Mouse (Mus musculus) intestine, postnatal 0 days (tissue): ENCODE data around the gene D030056L22Rik. TPM values are rescaled to one million over a fixed set of nuclear protein-coding genes. Genes with fewer than 3 reads are reported as not detected.
A peak's percentile ranks its signal among the peaks of the same experiment; 100 is the strongest.
"Not testable (repeated sequence)": the region's sequence is repeated elsewhere in the genome, so short reads cannot be mapped to it uniquely, and the experiment has no call there.

ENCODE experiments used
- ATAC-seq: fragments of 200-750 bp; cut with Nextera tagmentation; 2 replicates; pipeline ENCODE4 v1.8.0; 2017; ENCODE audit warnings: mild to moderate bottlenecking, moderate TSS enrichment, moderate library complexity
- H3K27ac ChIP-seq: fragments of 300-500 bp; sonication (generic); 2 replicates; pipeline ENCODE4 v1.5.1; 2014; ENCODE audit warnings: mild to moderate bottlenecking, low read depth, low read length, moderate library complexity
- H3K27me3 ChIP-seq: fragments of 300-500 bp; sonication (generic); replicated peaks from 2 replicates; pipeline ENCODE4 v1.6.1; 2014; ENCODE audit warnings: low read length, mixed read lengths; ENCODE audit not compliant: control insufficient read depth, insufficient read depth
- H3K36me3 ChIP-seq: fragments of 300-500 bp; sonication (generic); 2 replicates; pipeline ENCODE4 v1.6.1; 2014; ENCODE audit warnings: mild to moderate bottlenecking, moderate library complexity; ENCODE audit not compliant: control insufficient read depth, insufficient read depth
- H3K4me1 ChIP-seq: fragments of 300-500 bp; sonication (generic); replicated peaks from 2 replicates; pipeline ENCODE4 v1.6.1; 2014; ENCODE audit warnings: antibody characterized with exemption, low read length, mixed read lengths; ENCODE audit not compliant: control insufficient read depth, insufficient read depth
- H3K4me2 ChIP-seq: fragments of 300-500 bp; sonication (generic); replicated peaks from 2 replicates; pipeline ENCODE4 v1.6.1; 2014; ENCODE audit warnings: low read depth, mild to moderate bottlenecking, moderate library complexity
- H3K4me3 ChIP-seq: fragments of 300-500 bp; sonication (generic); 2 replicates; pipeline ENCODE4 v1.5.1; 2014; ENCODE audit warnings: low read depth, low read length
- H3K9ac ChIP-seq: fragments of 300-500 bp; sonication (generic); 2 replicates; pipeline ENCODE4 v1.6.1; 2014; ENCODE audit warnings: mild to moderate bottlenecking, low read depth, low read length
- H3K9me3 ChIP-seq: fragments of 300-500 bp; sonication (generic); 2 replicates; pipeline ENCODE4 v1.6.1; 2016; ENCODE audit warnings: mixed run types; ENCODE audit not compliant: control insufficient read depth
- CTCF ChIP-seq: sonication (generic); IDR thresholded peaks from 2 replicates; pipeline ENCODE4 v1.5.1; 2016; ENCODE audit warnings: low read depth, mild to moderate bottlenecking, control low read depth, antibody characterized with exemption, moderate library complexity
- WGBS: fragments of 180-500 bp; shearing (Covaris S2); extraction: QIAGEN DNeasy Blood & Tissue Kit; methylation state at CpG from one replicate; pipeline ENCODE4 v1.1.7; 2014; 5-methylcytosine and 5-hydroxymethylcytosine counted together
- polyA plus RNA-seq: library from polyadenylated mRNA; unstranded; fragments of >200 nt; fragmentation: Nextera tagmentation; extraction: Ambion mirVana; gene quantifications from 2 replicates; pipeline ENCODE4 v1.2.1, GENCODE M21; 2015

D030056L22Rik gene
- polyA plus RNA-seq, 1 experiment from 2014 or later: 11.3 TPM

- 69% methylated on average over 1 of the region's 1 CpGs for WGBS
- Histone ChIP-seq H3K27ac (no peak overlapping the region), H3K9me3 (no peaks in the 10 kb centered on the region), H3K36me3 (0 out of 2 replicates have a peak, but pooled peaks cover 8% of the 10 kb centered on the region), H3K9ac (no peak overlapping the region), H3K27me3 (no peaks in the 10 kb centered on the region), H3K4me2 (no peak overlapping the region), H3K4me3 (no peak overlapping the region), H3K4me1 (no peaks in the 10 kb centered on the region)
- no peak for TF ChIP-seq CTCF
- ATAC-seq: no peak
Observed at GRCm38 (mm10) chr19:18695552-18695951, 17.4 kb upstream of the D030056L22Rik start.

- H3K4me1 ChIP-seq: no peaks in the 10 kb centered on the region
- H3K4me2 ChIP-seq: no peak overlapping the region
- H3K27ac ChIP-seq: no peak overlapping the region
- TF ChIP-seq CTCF: no peak
- no peaks in the 10 kb centered on the region for H3K9me3 ChIP-seq
- H3K9ac ChIP-seq: no peak overlapping the region
- no peaks in the 10 kb centered on the region for H3K36me3 ChIP-seq
- H3K27me3 ChIP-seq: no peaks in the 10 kb centered on the region
- no peak overlapping the region for H3K4me3 ChIP-seq
- no peak for ATAC-seq
Observed at GRCm38 (mm10) chr19:18708101-18708500, 4.9 kb upstream of the D030056L22Rik start.

GRCm38 (mm10) chr19:18710903-18711302, 2.1 kb upstream of the D030056L22Rik start:
- Histone ChIP-seq H3K4me3 (no peak overlapping the region), H3K4me1 (no peaks in the 10 kb centered on the region), H3K27ac (no peak overlapping the region), H3K36me3 (no peaks in the 10 kb centered on the region), H3K9ac (no peak overlapping the region), H3K27me3 (no peaks in the 10 kb centered on the region), H3K9me3 (no peaks in the 10 kb centered on the region), H3K4me2 (no peak overlapping the region)
- ATAC-seq: no peak
- TF ChIP-seq CTCF: no peak
- WGBS: 87% methylated on average over 6 of the region's 6 CpGs

- Histone ChIP-seq H3K9me3 (no peaks in the 10 kb centered on the region), H3K4me2 (no peak overlapping the region), H3K4me3 (no peak overlapping the region), H3K27me3 (no peaks in the 10 kb centered on the region), H3K36me3 (no peaks in the 10 kb centered on the region), H3K27ac (no peak overlapping the region), H3K4me1 (no peaks in the 10 kb centered on the region), H3K9ac (no peak overlapping the region)
- no peak for ATAC-seq
- TF ChIP-seq CTCF: no peak
- WGBS: 82% methylated on average over 9 of the region's 9 CpGs
Observed at GRCm38 (mm10) chr19:18711589-18711988, 1.4 kb upstream of the D030056L22Rik start.

- WGBS: 45% methylated on average over 16 of the region's 16 CpGs
Observed at GRCm38 (mm10) chr19:18712153-18712865, 684 bp upstream of the D030056L22Rik start.

GRCm38 (mm10) chr19:18713357-18713756, 364 bp downstream of the D030056L22Rik start:
- H3K36me3 ChIP-seq, H3K27me3 ChIP-seq, H3K4me1 ChIP-seq, H3K9me3 ChIP-seq: not testable (repeated sequence)
- under 1% methylated on average over 30 of the region's 46 CpGs for WGBS
- H3K4me3 ChIP-seq: peak overlapping the region; percentile 72
- peak overlapping the region; percentile 94 for H3K27ac ChIP-seq
- TF ChIP-seq CTCF: peak; percentile 29; the same call in 1 of the 2 replicates
- peak overlapping the region; percentile 71 for H3K9ac ChIP-seq
- H3K4me2 ChIP-seq: peak overlapping the region; percentile 93
- ATAC-seq: peak; percentile 69

More at GRCm38 (mm10) chr19:18712153-18712865, 684 bp upstream of the D030056L22Rik start:
- no peaks in the 10 kb centered on the region for H3K4me1 ChIP-seq
- H3K9ac ChIP-seq: peak overlapping the region; percentile 71
- no peak for ATAC-seq
- no peaks in the 10 kb centered on the region for H3K36me3 ChIP-seq
- peak overlapping the region; percentile 72 for H3K4me3 ChIP-seq
- no peaks in the 10 kb centered on the region for H3K27me3 ChIP-seq
- H3K9me3 ChIP-seq: no peaks in the 10 kb centered on the region
- peak overlapping the region; percentile 94 for H3K27ac ChIP-seq
- no peak for TF ChIP-seq CTCF
- H3K4me2 ChIP-seq: peak overlapping the region; percentile 93
